Mouse (Mus musculus) NIH3T3 (cell line): Measurements from ENCODE around the gene Txndc12.

ENCODE experiments used
- DNase-seq: peaks from one replicate; pipeline ENCODE4 v3.0.0-alpha.2; 2012; ENCODE audit warnings: low read depth

Gene Txndc12

GRCm38 (mm10) chr4:108847715-108848504, 13.5 kb downstream of the Txndc12 start, which contains the start of gene Kti12:
Kti12 (plus strand) TSS chr4:108847785.
- DNase-seq = peak; percentile 92

- DNase-seq = peak; percentile 54
Observed at GRCm38 (mm10) chr4:108848505-108848848, 14.1 kb downstream of the Txndc12 start, which contains the start of gene A730015C16Rik. A730015C16Rik (minus strand) TSS chr4:108848619.

GRCm38 (mm10) chr4:108866806-108867205, 32.4 kb downstream of the Txndc12 start:
- no peak for DNase-seq

- DNase-seq = peak; percentile 97
Observed at GRCm38 (mm10) chr4:108869730-108870374, 35.5 kb downstream of the Txndc12 start.

GRCm38 (mm10) chr4:108873746-108874145, 39.3 kb downstream of the Txndc12 start:
- DNase-seq = no peak

GRCm38 (mm10) chr4:108877901-108878300, 43.5 kb downstream of the Txndc12 start:
- no peak for DNase-seq

DNA sequence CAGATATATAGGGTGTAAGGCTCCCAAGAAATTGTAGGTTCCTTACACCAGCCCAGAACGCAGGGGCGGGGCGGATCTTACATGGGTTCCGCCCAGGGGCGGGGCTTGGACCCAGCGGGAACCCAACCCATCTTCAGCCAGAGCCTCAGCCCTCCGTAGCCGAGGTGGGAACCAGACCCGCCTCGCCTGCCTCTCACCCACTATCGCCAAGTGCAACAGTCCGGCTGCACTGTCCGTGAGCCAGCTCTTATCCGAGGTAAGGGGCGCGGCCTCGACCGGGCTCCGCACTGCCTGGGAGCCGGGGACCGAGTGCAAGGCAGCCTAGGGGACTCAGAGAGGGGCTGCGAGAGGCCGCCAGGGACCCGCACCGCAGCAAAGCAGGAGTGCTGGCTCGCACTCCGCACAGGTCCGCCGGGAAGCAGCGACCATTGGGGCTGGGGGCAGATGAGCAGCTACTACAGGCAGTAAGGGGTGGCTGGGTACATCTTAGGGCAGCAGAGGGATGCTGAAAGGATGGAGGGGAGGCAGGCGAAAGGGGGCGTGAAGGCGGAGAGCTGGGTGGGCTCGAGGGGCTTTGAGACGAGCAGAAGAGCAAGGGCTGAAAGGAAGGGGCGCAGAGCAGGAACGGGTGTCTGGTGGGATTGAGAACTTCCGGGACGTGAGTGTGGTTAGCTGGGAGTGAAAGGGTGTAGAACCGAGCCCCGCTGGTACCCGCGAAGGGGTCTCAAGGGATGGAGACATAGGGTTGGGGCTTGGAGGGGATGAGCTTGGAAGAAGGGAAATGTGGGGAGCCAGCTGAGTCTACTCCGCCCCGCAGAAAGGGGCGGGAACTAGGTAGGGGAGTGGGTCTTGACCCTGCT, 44.8 kb downstream of the Txndc12 start, which contains the start of gene Rab3b:
Gene Rab3b (plus strand): TSS at position 101 of the 860 bp plus-strand sequence.
- DNase-seq = no peak

DNA sequence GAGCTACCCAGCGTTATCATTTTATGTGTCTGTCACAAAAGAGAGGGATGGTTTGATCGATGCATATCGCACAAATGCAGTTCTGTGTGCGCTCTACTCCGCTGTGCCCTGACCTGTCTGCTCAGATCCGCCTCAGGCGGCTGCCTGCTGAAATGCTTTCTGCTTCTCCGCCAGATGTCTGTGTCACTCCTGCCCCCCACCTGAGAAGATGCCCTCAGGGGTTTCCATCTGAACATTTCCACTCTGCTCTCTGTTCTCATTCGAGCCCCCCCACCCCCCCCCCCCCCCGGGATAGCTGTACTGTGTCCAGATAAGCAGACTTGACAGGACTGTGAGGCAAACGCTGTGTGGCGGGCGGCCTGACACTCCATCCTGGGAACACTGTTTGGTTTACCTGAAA, 49.4 kb downstream of the Txndc12 start:
- DNase-seq = no peak

GRCm38 (mm10) chr4:108887456-108887855, 53.1 kb downstream of the Txndc12 start:
- peak; percentile 88 for DNase-seq

- no peak for DNase-seq
Observed at GRCm38 (mm10) chr4:108890876-108891275, 56.5 kb downstream of the Txndc12 start.

DNA sequence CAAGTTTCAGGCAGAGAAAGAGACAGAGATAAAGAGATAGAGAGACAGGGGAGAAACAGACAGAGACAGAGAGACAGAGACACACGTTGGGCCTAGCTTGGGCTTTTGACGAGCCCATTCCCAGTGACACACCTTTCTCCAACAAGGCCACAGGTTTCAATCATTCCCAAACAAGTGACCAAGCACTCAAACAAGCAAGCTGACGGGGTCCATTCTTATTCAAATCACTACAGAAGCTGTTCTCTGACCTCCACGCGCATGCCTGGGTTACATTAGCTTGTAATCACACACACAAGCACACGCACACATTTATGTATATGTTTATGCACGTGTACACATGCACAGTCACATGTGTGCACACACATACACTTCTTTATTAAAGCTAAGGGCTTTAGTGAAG, 66.0 kb downstream of the Txndc12 start:
- DNase-seq = no peak

- DNase-seq = no peak
Observed at GRCm38 (mm10) chr4:108902886-108903285, 68.5 kb downstream of the Txndc12 start.

- no peak for DNase-seq
Observed at GRCm38 (mm10) chr4:108903346-108903745, 68.9 kb downstream of the Txndc12 start.

- DNase-seq = no peak
Observed at GRCm38 (mm10) chr4:108904076-108904475, 69.7 kb downstream of the Txndc12 start.

GRCm38 (mm10) chr4:108904790-108905189, 70.4 kb downstream of the Txndc12 start:
- no peak for DNase-seq

- DNase-seq = peak; percentile 74
Observed at GRCm38 (mm10) chr4:108905859-108906258, 71.5 kb downstream of the Txndc12 start.

DNA sequence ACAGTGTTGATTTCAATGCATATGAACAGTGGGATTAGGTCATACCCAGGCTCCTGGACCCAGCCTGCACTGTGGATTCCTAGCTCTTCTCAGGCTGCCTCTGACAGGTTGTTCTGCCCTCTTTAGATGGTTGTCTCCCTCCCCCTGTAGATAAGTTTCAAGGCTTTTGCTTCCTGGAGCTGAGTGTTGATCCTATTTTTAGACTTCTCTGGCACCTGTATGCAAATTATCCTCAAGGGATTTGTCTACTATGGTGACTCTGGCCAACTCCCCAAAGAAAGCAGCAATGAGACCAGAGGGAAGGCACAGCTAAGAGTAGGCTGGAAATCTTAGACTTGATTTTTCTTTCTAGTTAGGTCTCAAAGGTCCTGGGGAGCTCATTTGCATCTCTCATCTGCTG, 73.1 kb downstream of the Txndc12 start:
- no peak for DNase-seq

DNA sequence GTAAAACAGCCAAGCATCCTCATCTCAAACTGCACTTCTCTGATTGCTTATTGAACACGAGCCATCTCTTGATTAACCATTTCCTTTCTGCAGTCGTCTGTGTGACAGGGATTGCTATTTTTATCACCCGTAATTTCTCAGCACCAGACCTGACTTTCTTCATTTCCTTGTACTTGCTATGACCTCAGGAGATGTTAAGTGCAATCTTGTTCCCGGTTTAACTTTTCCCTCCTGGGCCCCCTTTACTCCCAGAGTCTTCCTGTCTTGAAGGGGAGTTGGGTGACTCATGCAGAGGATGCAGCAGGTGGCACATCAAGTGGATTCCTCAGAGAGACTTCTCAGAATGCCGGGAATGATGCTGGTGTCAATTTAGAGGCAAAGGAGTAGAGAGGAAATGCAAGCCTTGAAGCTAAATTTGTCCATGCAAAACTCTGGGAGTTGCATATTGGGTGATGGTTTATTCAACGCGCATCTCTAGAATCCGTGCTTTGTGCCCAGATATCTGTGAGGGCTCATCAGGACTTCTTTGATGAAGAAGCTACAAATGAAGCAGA, 75.5 kb downstream of the Txndc12 start:
- DNase-seq = no peak
